Mouse (Mus musculus): ENCODE measurements at regions not wholly inside any gene's neighbourhood (a gene's known extent, or its start where the extent isn't known, plus 50 kb on each side); places are given as distances from the start of the nearest gene placed in this dataset.

DNA sequence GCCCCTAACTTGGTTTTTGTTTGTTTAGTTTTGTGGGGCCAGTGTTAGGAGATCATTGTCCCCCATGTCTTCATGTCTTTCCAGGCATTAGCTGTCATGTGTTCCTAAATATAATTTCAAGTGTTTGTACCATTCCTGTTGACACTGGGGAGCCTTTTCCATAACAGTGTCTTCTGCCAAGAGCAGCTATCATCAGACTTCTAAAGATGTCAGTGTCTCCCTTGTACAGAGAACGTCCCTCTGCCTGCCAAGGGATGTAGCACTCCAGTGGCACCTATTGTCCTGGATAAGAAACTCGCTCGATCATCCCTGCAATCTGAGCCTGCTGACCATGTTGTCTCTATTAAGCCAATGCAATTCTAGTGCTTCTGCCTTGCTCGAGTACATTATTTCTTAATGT, 64.6 kb upstream of the Lhfpl2 start:
- no peak for DNase-seq (ENCODE audit: low read depth)

- no peak for DNase-seq (ENCODE audit: low read depth)
Measured at GRCm38 (mm10) chr13:93995423-93995822, 62.2 kb upstream of the Lhfpl2 start.

DNA sequence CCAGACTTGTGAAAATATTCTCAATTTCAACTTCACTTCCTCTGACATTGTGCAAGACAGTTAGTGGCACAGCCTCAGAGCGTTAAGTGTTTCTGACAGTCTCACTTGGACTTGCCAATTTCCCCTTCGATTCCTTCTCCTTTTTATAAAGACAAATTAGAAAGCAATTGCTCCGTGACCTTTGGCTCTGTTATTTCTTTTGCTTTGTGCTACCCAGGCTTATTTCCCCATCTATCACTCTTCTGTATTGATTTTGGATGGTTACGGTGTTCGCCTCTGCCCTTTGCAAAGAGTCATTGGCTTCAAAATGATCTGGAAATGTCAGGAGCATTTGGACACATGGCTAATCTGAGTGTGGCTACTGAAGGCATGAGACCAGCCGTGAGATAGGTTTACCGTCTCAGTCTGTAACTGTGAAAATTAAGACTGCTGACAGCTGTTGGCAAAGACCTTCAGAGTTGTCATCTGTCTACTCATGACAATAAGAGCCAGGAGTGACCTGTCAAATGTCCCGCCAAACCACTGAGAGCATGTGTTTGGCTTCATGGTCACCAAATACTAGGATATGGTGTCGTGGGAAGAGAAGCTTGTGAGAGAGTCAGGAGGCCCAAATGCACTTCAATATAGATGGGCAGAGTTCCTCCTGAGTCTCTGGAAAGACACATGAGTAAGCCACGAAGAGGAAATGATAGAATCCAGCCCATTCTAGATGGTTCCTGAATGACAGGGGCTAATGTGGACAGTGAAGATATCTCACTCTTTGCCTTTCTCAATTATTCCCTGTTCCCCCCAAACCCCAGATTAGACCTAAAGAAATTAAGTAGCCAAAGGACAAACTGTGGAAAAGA, 60.8 kb upstream of the Lhfpl2 start:
- peak; percentile 97 for DNase-seq (ENCODE audit: low read depth)

- no peak for DNase-seq (ENCODE audit: low read depth)
Measured at GRCm38 (mm10) chr13:93997981-93998380, 59.6 kb upstream of the Lhfpl2 start.

- no peak for DNase-seq (ENCODE audit: low read depth)
Measured at GRCm38 (mm10) chr13:93998406-93998805, 59.2 kb upstream of the Lhfpl2 start.

DNA sequence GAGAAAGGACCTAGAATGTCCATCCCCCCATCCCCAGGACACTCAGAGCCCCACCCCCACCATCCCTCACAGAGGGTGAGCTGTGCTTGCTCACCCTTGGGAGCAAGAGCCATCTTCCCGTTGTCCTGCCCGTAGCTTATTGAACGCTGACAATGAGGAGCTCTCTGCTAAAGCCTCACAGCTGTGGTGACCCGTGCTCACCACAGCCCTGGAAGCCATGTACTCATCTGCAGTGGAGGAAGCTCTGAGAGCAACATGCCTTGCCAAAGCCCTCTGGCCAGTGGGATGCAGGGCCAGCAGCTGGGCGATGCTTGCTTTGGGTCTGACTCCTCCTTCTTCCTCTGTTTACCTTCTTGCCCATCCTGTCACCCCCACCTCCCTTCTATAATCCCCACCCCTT, 53.8 kb upstream of the Lhfpl2 start:
- no peak for DNase-seq (ENCODE audit: low read depth)

- no peak for DNase-seq (ENCODE audit: low read depth)
Measured at GRCm38 (mm10) chr13:94004417-94004816, 53.2 kb upstream of the Lhfpl2 start.

DNA sequence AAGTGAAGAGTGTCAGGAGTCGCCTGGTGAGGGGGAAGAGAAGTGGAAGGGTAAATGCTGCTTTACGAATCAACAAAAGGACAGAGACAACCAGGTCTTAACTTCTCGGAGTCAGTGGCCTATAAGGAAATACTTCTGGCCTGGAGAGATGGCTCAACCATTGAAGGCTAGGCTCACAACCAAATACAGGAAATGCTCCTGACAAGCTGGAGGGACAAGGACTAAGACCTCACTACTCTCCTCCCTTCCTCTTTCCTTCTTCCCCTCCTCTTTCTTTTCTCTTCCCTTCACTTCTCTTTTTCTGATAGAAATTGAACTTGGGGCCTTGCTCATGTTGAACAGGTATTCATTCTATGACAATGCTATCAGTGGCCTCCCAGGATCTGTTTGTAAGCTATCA, 51.7 kb upstream of the Lhfpl2 start:
- no peak for DNase-seq (ENCODE audit: low read depth)

Data from fibroblast of lung, adult 2 months (primary cell).